Mouse (Mus musculus) adrenal gland, adult (tissue): ENCODE measurements around the gene Rgp1.

Experiments used
- DNase-seq, 2 experiments: peaks; one replicate each; pipeline ENCODE4 v3.0.0; 2022 to 2023; ENCODE audit warnings: low spot score in 1 of 2; ENCODE audit not compliant: inconsistent age in 2 of 2

Rgp1 gene

GRCm38 (mm10) chr4:43633736-43634135 is 55.2 kb downstream of the Rgp1 start:
- peak; percentile 18 to 50 for DNase-seq

- peak in 1 of 2 experiments; percentile 2 for DNase-seq
Measured at GRCm38 (mm10) chr4:43634621-43635374, 56.3 kb downstream of the Rgp1 start.

- DNase-seq, result peak in 1 of 2 experiments; percentile 2
Measured at GRCm38 (mm10) chr4:43636751-43637150, 58.2 kb downstream of the Rgp1 start.
